Mouse (Mus musculus) inflammation-experienced regulatory T-cells, adult 6 months (primary cell): ENCODE measurements around the gene Amhr2. TPM values are rescaled to one million over a fixed set of nuclear protein-coding genes. Genes with fewer than 3 reads are reported as not detected.

Experiments
- ATAC-seq: one replicate; pipeline ENCODE4 v1.8.0; 2017
- polyA plus RNA-seq, 3 experiments: library from polyadenylated mRNA; unstranded; fragments of 100-300 nt; shearing (Covaris generic); gene quantifications; one replicate each; pipeline ENCODE4 v1.2.1; 2017

The Amhr2 gene
- polyA plus RNA-seq, result not detected

DNA sequence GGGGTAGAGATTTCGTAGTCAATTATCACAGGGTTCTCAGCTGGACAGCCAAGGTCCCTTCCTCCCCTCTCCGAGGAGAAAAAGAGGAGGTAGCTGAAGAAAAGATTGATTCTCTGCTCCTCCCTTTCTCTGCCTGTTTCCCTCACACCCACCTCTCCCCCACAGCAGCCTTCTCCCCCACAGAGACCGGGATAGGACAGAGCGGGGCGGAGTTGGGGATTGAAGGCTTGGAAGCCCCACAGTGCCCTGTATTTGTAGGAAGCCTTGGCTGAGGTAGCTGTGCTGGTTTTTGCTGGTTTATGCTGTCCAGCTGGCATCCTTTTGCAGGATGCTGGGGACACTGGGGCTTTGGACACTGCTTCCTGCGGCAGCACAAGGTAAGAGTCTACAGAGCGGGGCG is at the start of gene Amhr2:
Gene Amhr2, plus strand, starts transcription at position 222 of the 400 bp plus-strand sequence.
- no peak for ATAC-seq

- ATAC-seq, result no peak
These were observed 46.5 kb upstream of the Amhr2 start for GRCm38 (mm10) chr15:102398629-102399028.

GRCm38 (mm10) chr15:102399229-102400221 is 45.6 kb upstream of the Amhr2 start:
- ATAC-seq, result peak; percentile 77

DNA sequence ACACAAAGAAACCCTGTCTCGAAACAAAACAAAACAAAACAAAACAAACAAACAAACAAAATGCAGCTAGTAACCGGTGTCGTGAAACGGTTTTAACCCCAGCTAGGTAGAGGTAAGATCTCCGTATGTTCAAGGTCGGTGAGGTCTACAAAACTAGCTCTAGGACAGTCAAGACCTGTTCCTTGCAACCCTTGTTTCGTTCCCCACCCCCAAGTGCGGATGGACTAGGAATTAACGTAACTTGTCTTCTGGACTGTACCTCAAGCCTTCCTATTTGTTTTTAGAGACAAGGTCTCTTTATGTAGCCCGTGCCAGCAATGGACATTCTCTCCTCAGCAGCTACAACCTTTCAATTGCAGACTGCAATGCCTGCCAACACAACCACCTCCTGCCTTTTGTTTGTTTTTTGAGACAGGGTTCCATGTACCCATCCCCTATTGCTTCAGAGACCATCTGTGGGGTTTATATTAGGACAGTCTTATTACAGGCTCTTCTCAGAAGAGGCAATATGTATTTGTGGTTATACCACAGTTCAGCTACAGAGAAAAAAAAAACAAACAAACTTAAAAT is 44.6 kb upstream of the Amhr2 start:
- no peak for ATAC-seq

- no peak for ATAC-seq
These were observed 43.9 kb upstream of the Amhr2 start for GRCm38 (mm10) chr15:102401278-102401677.

DNA sequence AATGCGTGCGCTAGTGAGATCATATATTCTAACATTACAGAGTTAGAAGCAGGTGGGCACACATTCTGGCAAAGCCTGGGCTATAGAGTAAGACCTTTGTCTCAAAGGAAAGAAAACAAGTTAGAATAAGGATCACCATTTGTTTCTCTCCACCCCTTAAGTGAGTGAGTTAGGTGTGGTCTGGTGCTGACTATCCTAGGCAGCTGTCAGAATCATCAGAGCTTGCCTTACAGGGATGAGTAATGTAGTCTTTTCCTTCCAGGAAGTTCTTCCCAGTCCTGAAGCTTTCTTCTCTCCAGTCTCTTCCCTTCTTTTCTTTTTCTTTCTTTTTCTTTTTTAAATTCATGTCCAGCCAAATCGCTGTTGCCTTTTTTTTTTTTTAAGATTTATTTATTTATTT is 43.0 kb upstream of the Amhr2 start:
- no peak for ATAC-seq

DNA sequence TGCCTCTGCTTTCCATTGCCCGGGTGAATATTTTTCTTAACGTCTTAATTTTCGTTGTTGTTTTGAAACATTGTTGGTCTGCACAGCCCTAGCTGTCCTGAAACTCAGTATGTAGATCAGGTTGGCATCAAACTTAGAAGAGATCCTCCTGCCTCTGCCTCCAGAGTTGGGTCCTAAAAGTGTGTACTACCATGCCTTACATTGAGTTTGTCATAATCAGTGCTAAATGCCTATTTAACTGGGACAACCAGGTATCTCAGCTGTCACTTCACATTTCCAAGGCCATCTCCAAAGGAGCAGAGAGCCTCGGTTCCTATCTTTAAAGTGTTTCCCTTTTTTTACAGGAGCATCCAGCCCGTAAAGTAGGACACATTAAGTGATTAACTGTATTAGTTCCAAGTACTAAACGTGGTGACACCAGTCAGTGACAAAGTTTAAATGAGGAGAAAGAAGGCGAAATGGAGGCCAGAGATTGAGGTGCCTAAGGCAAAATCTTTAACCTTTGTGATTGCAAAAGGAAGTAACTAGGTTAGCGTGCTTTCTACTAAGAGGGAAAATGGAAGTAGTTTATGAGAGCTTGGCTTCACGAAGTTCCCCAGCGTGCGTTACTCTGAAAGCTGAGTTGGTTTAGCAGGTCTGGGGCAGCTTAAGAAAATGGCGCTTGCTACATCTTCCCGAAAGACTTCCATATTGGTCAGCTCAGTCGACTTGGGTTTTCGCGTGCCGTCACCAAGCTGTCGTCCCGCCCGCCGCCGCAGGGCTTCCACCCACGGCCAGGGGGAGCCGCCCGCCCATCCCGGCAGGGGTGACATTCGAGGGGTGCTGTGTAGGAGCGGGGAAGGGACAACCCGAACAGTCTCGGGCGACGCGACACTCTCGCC is 40.3 kb upstream of the Amhr2 start:
- peak; percentile 37 for ATAC-seq

DNA sequence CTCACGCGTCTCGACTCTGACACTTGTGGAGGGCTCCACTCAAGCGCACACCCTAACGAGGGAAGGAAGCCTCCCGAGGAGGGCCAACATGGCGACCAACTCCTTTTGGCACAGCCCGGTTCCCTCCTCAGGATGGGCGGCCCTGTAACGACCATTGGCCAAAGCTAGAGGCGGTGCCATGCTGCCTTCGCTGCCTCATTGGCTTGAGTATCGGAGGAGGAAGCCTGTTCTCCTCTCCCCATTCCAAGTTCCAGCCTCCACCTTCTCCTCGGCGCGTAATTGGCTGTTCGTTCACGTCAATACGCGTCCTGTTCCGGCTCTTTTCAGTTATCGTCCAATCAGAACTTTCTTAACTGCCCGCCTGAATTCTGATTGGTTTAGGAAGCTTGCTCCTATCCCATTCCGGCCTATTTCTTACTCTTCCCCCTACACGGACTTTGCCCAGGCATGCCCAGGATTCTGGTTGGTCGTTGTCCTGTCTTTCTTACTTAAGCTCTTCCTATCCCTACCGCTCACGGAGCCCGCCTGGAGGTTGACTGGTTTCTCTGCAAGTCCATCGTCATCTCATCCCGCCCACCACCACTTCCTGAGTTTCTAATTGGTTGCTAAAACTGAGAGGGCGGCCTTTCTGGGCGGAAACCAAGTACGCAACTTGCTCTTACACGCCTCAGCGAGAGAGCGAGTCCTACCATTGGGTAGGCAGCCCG is 39.5 kb upstream of the Amhr2 start, which contains the start of gene Sp1:
Gene Sp1, plus strand, starts transcription at position 655 of the 707 bp plus-strand sequence.
- ATAC-seq, result peak; percentile 81

DNA sequence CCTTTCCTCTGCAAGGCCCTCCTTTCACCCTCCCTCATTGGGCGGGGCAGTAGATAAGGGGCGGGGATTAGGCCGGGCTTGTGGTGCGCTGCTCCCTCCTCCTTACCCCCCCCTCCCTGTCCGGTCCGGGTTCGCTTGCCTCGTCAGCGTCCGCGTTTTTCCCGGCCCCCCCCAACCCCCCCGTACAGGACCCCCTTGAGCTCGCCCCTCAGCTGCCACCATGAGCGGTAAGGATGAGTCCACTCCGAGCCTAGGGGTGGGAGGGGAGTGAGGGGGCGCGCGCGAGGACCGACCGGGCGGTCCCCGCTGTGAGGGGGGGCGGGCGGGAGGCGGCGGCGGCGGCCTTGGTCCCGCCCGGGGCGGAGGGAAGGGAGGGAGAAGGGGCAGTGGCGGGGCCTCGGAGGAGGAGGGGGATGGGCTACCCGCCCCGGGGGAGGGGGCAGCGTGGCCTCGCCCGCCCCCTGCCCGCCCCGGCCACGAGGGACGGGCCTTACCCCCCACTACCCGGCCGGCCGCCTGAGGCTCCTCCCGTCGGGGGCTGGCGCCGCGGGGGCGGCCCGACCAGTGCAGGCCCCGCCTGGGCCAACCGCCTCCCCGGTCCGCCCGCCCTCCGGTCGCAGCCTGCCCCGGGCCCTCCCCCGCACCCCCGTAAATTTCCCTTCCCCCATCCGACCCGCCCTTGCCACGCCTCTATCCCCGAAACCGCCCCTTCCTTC is 38.8 kb upstream of the Amhr2 start:
- no peak for ATAC-seq

- ATAC-seq, result no peak
These were observed 38.1 kb upstream of the Amhr2 start for GRCm38 (mm10) chr15:102406912-102407580.

- ATAC-seq, result no peak
These were observed 37.2 kb upstream of the Amhr2 start for GRCm38 (mm10) chr15:102407681-102408557.

DNA sequence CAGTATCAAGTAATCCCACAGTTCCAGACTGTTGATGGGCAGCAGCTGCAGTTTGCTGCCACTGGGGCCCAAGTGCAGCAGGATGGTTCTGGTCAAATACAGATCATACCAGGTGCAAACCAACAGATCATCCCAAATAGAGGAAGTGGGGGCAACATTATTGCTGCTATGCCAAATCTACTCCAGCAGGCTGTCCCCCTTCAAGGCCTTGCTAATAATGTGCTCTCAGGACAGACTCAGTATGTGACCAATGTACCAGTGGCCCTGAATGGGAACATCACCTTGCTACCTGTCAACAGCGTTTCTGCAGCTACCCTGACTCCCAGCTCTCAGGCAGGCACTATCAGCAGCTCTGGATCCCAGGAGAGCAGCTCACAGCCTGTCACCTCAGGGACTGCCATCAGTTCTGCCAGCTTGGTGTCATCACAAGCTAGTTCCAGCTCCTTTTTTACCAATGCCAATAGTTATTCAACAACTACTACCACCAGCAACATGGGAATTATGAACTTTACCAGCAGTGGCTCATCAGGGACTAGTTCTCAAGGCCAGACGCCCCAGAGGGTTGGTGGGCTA is 36.5 kb upstream of the Amhr2 start:
- ATAC-seq, result no peak

DNA sequence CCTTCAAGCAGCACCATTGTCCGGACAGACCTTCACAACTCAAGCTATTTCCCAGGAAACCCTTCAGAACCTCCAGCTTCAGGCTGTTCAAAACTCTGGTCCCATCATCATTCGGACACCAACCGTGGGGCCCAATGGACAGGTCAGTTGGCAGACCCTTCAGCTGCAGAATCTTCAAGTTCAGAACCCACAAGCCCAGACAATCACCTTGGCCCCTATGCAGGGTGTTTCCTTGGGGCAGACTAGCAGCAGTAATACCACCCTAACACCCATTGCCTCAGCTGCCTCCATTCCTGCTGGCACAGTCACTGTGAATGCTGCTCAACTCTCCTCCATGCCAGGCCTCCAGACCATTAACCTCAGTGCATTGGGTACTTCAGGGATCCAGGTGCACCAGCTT is 35.9 kb upstream of the Amhr2 start:
- ATAC-seq, result no peak

DNA sequence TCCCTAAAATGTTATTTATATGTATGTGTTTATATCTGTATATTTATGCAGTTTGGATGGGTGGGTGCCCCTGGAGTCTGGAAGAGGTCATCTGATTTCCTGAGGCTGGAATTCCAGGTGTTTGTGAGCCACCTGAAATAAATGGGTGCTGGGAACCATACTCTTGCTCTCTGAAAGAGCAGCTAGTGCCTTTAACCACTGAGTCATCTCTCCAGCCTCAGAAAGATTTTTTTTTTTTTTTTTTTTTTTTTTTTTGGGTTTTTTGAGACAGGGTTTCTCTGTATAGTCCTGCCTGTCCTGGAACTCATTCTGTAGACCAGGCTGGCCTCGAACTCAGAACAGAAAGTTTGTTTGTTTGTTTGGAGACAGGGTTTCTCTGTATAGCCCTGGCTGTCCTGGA is 34.1 kb upstream of the Amhr2 start:
- ATAC-seq, result no peak

GRCm38 (mm10) chr15:102413687-102414086 is 31.5 kb upstream of the Amhr2 start:
- no peak for ATAC-seq

DNA sequence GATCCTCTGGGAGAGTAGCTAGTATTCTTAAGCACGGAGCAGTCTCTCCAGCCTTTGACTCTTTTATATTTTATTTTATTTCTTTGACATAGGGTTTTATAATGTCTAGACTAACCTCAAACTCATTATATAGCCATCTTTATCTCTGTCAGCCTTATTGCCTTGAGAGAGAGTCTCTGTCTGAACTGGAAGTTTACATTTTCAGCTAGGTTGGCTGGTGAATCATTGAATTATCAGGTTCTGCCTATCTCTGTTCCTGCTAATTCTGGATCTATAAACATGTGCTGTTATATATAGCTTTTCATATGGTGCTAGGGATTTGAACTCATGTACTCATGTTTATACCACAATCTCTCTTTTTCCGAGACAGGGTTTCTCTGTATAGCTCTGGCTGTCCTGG is 27.6 kb upstream of the Amhr2 start:
- ATAC-seq, result no peak

- ATAC-seq, result no peak
These were observed 24.2 kb upstream of the Amhr2 start for GRCm38 (mm10) chr15:102420986-102421385.

DNA sequence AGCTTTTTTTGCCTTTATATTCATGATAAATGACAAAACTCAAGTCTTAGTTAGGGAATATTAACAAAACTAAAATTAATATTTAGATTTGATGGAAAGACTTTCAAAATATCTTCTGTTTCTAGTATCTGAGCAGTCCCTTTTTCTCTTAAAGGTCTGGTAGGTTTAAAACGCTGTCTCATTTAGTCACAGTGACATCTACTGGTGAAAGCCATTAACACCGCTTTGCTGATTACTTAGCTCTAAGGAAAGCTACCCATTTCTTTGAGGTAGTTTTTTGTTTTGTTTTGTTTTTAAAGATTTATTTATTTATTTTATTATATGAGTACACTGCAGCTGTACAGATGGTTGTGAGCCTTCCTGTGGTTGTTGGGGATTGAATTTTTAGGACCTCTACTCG is 23.7 kb upstream of the Amhr2 start:
- ATAC-seq, result peak; percentile 73

- ATAC-seq, result no peak
These were observed 21.4 kb upstream of the Amhr2 start for GRCm38 (mm10) chr15:102423602-102424240.
